Mouse (Mus musculus): Measurements from ENCODE around the gene Cct2. TPM values are rescaled to one million over a fixed set of nuclear protein-coding genes. Genes with fewer than 3 reads are reported as not detected.
A peak's percentile ranks its signal among the peaks of the same experiment; 100 is the strongest.

Cct2 gene
- polyA plus RNA-seq, 1 experiment from 2014 or later, result 101 TPM

DNA sequence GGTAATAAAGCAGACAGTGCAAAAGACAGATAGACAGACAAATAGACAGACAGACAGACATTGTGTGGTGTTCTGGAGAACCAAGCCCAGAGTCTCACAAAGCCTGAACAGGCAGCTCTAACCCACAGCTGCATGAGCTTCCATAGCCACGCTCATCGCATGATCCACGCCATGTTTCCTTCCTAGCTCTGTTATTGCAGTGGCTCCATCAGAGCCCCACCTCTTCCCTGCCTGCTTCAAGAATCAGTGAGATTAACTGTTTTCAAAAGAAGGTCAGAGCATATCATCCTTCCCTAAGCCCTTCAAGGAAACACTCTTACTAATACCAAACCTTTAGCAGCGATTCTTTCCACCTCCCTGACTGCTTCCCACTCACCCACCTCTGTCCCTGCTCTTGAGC, 41.4 kb upstream of the Cct2 start:
- Histone ChIP-seq H3K4me1 (ENCODE audit: insufficient read depth) (peaks cover 34% of the 10 kb centered on the region), H3K9me3 (ENCODE audit: low read length) (no peaks in the 10 kb centered on the region), H3K9ac (replicated peaks) (no peak overlapping the region), H3K36me3 (replicated peaks; ENCODE audit: insufficient read depth, low read length) (peaks cover 4% of the 10 kb centered on the region; the same call in 1 of the 2 replicates), H3K27me3 (ENCODE audit: insufficient read depth, low read length) (no peaks in the 10 kb centered on the region), H3K27ac (ENCODE audit: low read depth) (peak overlapping the region; percentile 69), H3K4me3 (ENCODE audit: low read depth, low read length) (no peak overlapping the region), H3K4me2 (ENCODE audit: low read depth, low read length) (peak overlapping the region; percentile 55)
- TF ChIP-seq EP300 (IDR thresholded peaks at IDR 0.05; ENCODE audit: low read depth) (no peak), CTCF (IDR thresholded peaks at IDR 0.05; ENCODE audit: low read depth) (no peak)
- no peak for DNase-seq
- peak; percentile 51 for ATAC-seq
- WGBS (ENCODE audit: insufficient replicate concordance), result 42% methylated on average over 4 of the region's 4 CpGs

DNA sequence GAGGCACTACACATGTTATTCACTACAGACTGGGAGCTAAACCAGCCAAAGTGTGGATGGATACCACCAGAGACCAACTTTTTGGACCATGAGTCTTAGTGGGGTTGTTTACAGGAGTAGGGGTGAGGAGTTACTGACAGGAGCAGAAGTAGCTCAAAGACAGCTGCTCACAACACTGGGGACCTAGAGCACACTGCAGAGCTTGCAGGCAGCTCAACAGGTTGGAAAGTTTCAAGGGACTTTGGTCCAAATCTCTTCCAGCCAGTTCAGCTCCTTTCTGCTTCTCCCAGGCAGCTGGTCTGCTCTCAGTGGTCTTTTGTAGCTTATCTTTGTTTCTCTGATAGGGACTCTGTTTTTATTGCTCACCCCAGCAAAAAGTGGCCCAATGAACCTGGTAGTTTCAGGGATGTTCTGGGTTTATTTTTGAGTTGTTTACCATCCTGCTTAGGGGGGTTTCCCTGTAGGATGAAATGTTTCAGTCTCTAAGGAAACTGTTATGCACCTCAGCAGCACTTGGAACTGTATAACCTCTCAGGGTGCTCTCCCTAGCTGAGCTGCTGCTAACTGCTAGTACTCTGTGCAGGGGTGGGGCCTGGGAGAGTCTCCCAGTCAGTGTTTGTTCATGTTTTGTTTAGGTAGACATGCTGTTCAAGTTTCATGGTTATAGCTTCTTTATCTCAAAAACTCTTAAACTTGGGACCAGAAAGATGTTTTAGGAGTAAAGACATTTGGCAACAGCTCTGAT, 40.4 kb upstream of the Cct2 start:
- Histone ChIP-seq H3K27ac (ENCODE audit: low read depth) (peak overlapping the region; percentile 41; the same call in 1 of the 2 replicates), H3K27me3 (ENCODE audit: insufficient read depth, low read length) (no peaks in the 10 kb centered on the region), H3K36me3 (replicated peaks; ENCODE audit: insufficient read depth, low read length) (peaks cover 5% of the 10 kb centered on the region; the same call in 1 of the 2 replicates), H3K4me2 (ENCODE audit: low read depth, low read length) (no peak overlapping the region), H3K4me3 (ENCODE audit: low read depth, low read length) (no peak overlapping the region), H3K4me1 (ENCODE audit: insufficient read depth) (peaks cover 33% of the 10 kb centered on the region), H3K9me3 (ENCODE audit: low read length) (no peaks in the 10 kb centered on the region), H3K9ac (replicated peaks) (no peak overlapping the region)
- DNase-seq (no peak), ATAC-seq (no peak)
- TF ChIP-seq CTCF (IDR thresholded peaks at IDR 0.05; ENCODE audit: low read depth) (no peak), EP300 (IDR thresholded peaks at IDR 0.05; ENCODE audit: low read depth) (no peak)

DNA sequence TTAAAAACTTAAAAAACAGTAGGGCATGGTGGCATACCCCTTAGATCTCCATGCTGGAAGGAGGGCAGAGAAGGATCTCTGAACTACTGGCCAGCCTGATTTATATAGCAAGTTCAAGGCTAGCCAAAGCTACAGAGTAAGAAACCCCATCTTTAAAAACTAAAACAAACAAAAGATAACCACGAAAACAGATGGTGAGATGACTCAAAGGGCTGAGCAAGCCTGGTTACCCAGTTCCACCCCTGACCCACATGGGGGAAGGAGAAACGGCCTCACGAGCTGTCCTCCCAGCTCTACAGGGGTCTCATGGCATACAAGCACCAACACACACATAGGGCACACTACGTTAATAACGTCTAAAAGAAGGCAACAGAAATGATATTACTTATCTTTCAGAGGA, 36.6 kb upstream of the Cct2 start:
- ATAC-seq (no peak), DNase-seq (no peak)
- peaks cover 17% of the 10 kb centered on the region for H3K36me3 ChIP-seq (replicated peaks; ENCODE audit: insufficient read depth, low read length)
- no peak overlapping the region for H3K9ac ChIP-seq (replicated peaks)
- H3K4me1 ChIP-seq (ENCODE audit: insufficient read depth), result peaks cover 23% of the 10 kb centered on the region
- H3K4me3 ChIP-seq (ENCODE audit: low read depth, low read length), result no peak overlapping the region
- H3K9me3 ChIP-seq (ENCODE audit: low read length), result no peaks in the 10 kb centered on the region
- 75% methylated on average over 5 of the region's 5 CpGs for WGBS (ENCODE audit: insufficient replicate concordance)
- no peak overlapping the region for H3K4me2 ChIP-seq (ENCODE audit: low read depth, low read length)
- TF ChIP-seq CTCF (IDR thresholded peaks at IDR 0.05; ENCODE audit: low read depth) (no peak), EP300 (IDR thresholded peaks at IDR 0.05; ENCODE audit: low read depth) (no peak)
- H3K27me3 ChIP-seq (ENCODE audit: insufficient read depth, low read length), result no peaks in the 10 kb centered on the region
- no peak overlapping the region for H3K27ac ChIP-seq (ENCODE audit: low read depth)

DNA sequence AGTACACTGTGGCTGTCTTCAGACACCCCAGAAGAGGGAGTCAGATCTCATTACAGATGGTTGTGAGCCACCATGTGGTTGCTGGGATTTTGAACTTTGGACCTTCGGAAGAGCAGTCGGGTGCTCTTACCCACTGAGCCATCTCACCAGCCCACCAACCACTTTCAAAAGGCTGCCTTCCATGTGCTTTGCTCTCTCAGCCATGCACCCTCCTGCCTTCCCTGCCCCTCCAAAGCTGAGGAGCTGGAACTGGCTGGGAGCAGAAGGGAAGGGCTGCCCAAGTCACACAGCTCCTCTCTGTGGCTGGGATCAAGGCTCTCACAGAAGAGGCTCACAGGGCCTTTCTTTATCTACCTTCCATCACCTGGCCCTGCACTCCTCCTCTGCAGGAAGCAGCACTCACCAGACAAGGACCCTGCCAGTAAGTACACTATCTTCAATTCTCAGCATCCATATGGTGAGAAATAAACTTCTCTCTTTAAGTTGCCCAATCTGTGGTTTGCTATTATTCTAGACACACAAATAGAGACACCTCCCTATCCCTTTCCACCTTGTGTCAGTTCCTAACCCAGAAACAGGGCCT, 33.6 kb upstream of the Cct2 start:
- Histone ChIP-seq H3K9ac (replicated peaks) (no peak overlapping the region), H3K4me3 (ENCODE audit: low read depth, low read length) (no peak overlapping the region), H3K4me1 (ENCODE audit: insufficient read depth) (peaks cover 5% of the 10 kb centered on the region; the same call in 1 of the 2 replicates), H3K27me3 (ENCODE audit: insufficient read depth, low read length) (no peaks in the 10 kb centered on the region), H3K27ac (ENCODE audit: low read depth) (peak overlapping the region; percentile 35; the same call in 1 of the 2 replicates), H3K9me3 (ENCODE audit: low read length) (no peaks in the 10 kb centered on the region), H3K4me2 (ENCODE audit: low read depth, low read length) (no peak overlapping the region), H3K36me3 (replicated peaks; ENCODE audit: insufficient read depth, low read length) (peaks cover 33% of the 10 kb centered on the region)
- ATAC-seq (peak; percentile 95), DNase-seq (no peak)
- 65% methylated on average over 2 of the region's 2 CpGs for WGBS (ENCODE audit: insufficient replicate concordance)
- TF ChIP-seq CTCF (IDR thresholded peaks at IDR 0.05; ENCODE audit: low read depth), result peak; percentile 5; the same call in 1 of the 2 replicates
- TF ChIP-seq EP300 (IDR thresholded peaks at IDR 0.05; ENCODE audit: low read depth), result peak; percentile 89

DNA sequence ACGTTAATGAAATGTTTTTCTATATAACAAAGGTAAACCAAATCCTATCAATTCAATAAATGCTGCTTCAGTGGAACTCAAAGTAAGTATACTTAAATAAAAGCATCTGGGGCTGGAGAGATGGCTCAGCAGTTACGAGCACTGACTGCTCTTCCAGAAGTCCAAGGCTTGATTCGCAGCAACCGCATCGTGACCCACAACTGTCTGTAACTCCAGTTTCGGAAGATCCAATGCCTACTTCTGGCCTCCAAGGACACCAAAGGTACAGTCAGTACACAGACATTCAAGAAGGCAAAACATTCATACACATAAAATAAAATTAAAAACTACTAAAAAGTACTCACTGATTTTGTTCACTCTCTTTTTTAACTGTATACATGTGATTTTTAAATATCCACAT, 32.5 kb upstream of the Cct2 start:
- Histone ChIP-seq H3K4me1 (ENCODE audit: insufficient read depth) (peaks cover 5% of the 10 kb centered on the region; the same call in 1 of the 2 replicates), H3K9me3 (ENCODE audit: low read length) (no peaks in the 10 kb centered on the region), H3K4me3 (ENCODE audit: low read depth, low read length) (no peak overlapping the region), H3K36me3 (replicated peaks; ENCODE audit: insufficient read depth, low read length) (peaks cover 40% of the 10 kb centered on the region), H3K27me3 (ENCODE audit: insufficient read depth, low read length) (no peaks in the 10 kb centered on the region), H3K27ac (ENCODE audit: low read depth) (no peak overlapping the region), H3K4me2 (ENCODE audit: low read depth, low read length) (no peak overlapping the region), H3K9ac (replicated peaks) (no peak overlapping the region)
- TF ChIP-seq EP300 (IDR thresholded peaks at IDR 0.05; ENCODE audit: low read depth) (no peak), CTCF (IDR thresholded peaks at IDR 0.05; ENCODE audit: low read depth) (no peak)
- WGBS (ENCODE audit: insufficient replicate concordance), result 90% methylated on average over 6 of the region's 6 CpGs
- DNase-seq, result no peak
- no peak for ATAC-seq

DNA sequence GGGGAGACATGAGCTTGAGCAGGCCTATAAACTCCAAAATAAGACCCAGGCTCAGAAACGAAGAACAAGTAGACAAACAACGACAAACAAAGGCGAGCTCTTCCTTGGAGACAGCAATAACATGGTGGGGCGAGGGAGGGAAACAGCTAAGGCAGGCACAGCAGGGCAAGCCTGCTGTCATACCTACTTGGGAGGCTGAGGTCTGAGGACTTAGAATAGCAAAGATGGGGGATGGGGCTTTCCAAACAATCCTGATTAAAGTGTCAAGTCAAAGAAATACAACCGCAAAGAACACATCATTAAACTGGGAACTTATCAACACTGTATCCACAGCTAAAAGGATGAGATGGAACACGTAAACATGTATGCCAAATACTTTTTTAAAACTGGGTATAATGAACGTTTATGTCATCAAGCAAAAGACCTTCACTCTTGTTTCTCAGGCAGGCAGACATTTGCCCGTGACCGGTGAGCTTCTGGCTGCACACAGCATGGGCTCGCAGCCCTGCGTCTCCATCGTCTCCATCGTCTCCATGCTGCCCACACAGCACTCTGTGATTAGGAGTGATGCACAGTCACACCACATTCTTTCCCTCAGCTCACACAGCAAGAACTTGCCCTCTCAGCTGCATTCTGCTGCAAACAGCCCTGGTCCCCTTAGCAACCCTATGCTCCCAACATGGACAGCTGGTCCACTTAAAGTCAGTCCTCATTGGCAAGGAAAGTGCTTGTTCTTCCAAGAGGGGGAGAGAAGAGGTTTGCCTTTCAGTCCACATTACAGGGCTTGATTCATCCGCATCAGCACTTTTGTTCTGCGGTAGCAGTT, 31.1 kb upstream of the Cct2 start:
- Histone ChIP-seq H3K4me2 (ENCODE audit: low read depth, low read length) (no peak overlapping the region), H3K9ac (replicated peaks) (no peak overlapping the region), H3K4me3 (ENCODE audit: low read depth, low read length) (no peak overlapping the region), H3K4me1 (ENCODE audit: insufficient read depth) (peaks cover 5% of the 10 kb centered on the region; the same call in 1 of the 2 replicates), H3K27ac (ENCODE audit: low read depth) (no peak overlapping the region), H3K36me3 (replicated peaks; ENCODE audit: insufficient read depth, low read length) (peaks cover 36% of the 10 kb centered on the region), H3K9me3 (ENCODE audit: low read length) (no peaks in the 10 kb centered on the region), H3K27me3 (ENCODE audit: insufficient read depth, low read length) (no peaks in the 10 kb centered on the region)
- WGBS (ENCODE audit: insufficient replicate concordance), result 78% methylated on average over 15 of the region's 15 CpGs
- no peak for DNase-seq
- no peak for TF ChIP-seq CTCF (IDR thresholded peaks at IDR 0.05; ENCODE audit: low read depth)
- TF ChIP-seq EP300 (IDR thresholded peaks at IDR 0.05; ENCODE audit: low read depth), result no peak
- ATAC-seq, result no peak

Measured in liver, postnatal 0 days (tissue).